Mouse (Mus musculus) embryonic facial prominence, embryonic 14.5 days (tissue): ENCODE results near the gene Il34. TPM values are rescaled to one million over a fixed set of nuclear protein-coding genes. Genes with fewer than 3 reads are reported as not detected.

Source experiments
- ATAC-seq: fragments of 200-750 bp; cut with Nextera tagmentation; 2 replicates; pipeline ENCODE4 v1.8.0; 2017; ENCODE audit warnings: low read depth, moderate number of reproducible peaks, moderate TSS enrichment
- DNase-seq: peaks from one replicate; pipeline ENCODE4 v3.0.0-alpha.2; 2015; ENCODE audit warnings: low spot score
- H3K27ac ChIP-seq: fragments of 300-500 bp; sonication (generic); replicated peaks from 2 replicates; pipeline ENCODE4 v1.5.1; 2014; ENCODE audit warnings: low read depth, mild to moderate bottlenecking, low read length, moderate library complexity
- H3K27me3 ChIP-seq: fragments of 300-500 bp; sonication (generic); replicated peaks from 2 replicates; pipeline ENCODE4 v1.6.1; 2014; ENCODE audit warnings: low read length; ENCODE audit not compliant: control insufficient read depth, insufficient read depth
- H3K36me3 ChIP-seq: fragments of 300-500 bp; sonication (generic); 2 replicates; pipeline ENCODE4 v1.6.1; 2014; ENCODE audit warnings: low read length, mixed read lengths; ENCODE audit not compliant: control insufficient read depth, insufficient read depth
- H3K4me1 ChIP-seq: fragments of 300-500 bp; sonication (generic); 2 replicates; pipeline ENCODE4 v1.6.1; 2014; ENCODE audit warnings: antibody characterized with exemption, low read length; ENCODE audit not compliant: control insufficient read depth, insufficient read depth
- H3K4me2 ChIP-seq: fragments of 300-500 bp; sonication (generic); 2 replicates; pipeline ENCODE4 v1.6.1; 2014; ENCODE audit warnings: low read depth, mild to moderate bottlenecking, low read length, moderate library complexity, mixed read lengths
- H3K4me3 ChIP-seq: fragments of 300-500 bp; sonication (generic); 2 replicates; pipeline ENCODE4 v1.5.1; 2014; ENCODE audit warnings: low read depth, mild to moderate bottlenecking, low read length
- H3K9ac ChIP-seq: fragments of 300-500 bp; sonication (generic); 2 replicates; pipeline ENCODE4 v1.6.1; 2014; ENCODE audit warnings: low read depth, mild to moderate bottlenecking, low read length, moderate library complexity, mixed read lengths
- H3K9me3 ChIP-seq: fragments of 300-500 bp; sonication (generic); 2 replicates; pipeline ENCODE4 v1.6.1; 2016; ENCODE audit warnings: low read length; ENCODE audit not compliant: control insufficient read depth
- WGBS: fragments of 180-500 bp; shearing (Covaris S2); extraction: QIAGEN DNeasy Blood & Tissue Kit; methylation state at CpG from one replicate; pipeline ENCODE4 v1.1.7; 2014; 5-methylcytosine and 5-hydroxymethylcytosine counted together
- polyA plus RNA-seq: library from polyadenylated mRNA; unstranded; fragments of >200 nt; fragmentation: Nextera tagmentation; extraction: Ambion mirVana; gene quantifications from 2 replicates; pipeline ENCODE4 v1.2.1, GENCODE M21; 2014

Gene Il34
- polyA plus RNA-seq, 1 experiment from 2014 or later: 1.7 TPM

- Histone ChIP-seq H3K4me3 (no peak overlapping the region), H3K4me2 (no peak overlapping the region), H3K4me1 (peaks cover 9% of the 10 kb centered on the region), H3K9me3 (no peaks in the 10 kb centered on the region), H3K36me3 (peaks cover 74% of the 10 kb centered on the region), H3K27me3 (no peaks in the 10 kb centered on the region), H3K27ac (no peak overlapping the region), H3K9ac (no peak overlapping the region)
- no peak for DNase-seq
- no peak for ATAC-seq
- 92% methylated on average over 3 of the region's 3 CpGs for WGBS
Observed at GRCm38 (mm10) chr8:110842012-110842574, 36.4 kb upstream of the Il34 start.

GRCm38 (mm10) chr8:110831956-110832355, 26.2 kb upstream of the Il34 start:
- WGBS: 87% methylated on average over 3 of the region's 3 CpGs
- H3K4me3 ChIP-seq: no peak overlapping the region
- no peaks in the 10 kb centered on the region for H3K9me3 ChIP-seq
- H3K36me3 ChIP-seq: peaks cover 97% of the 10 kb centered on the region
- no peak overlapping the region for H3K9ac ChIP-seq
- no peak overlapping the region for H3K27ac ChIP-seq
- no peaks in the 10 kb centered on the region for H3K4me1 ChIP-seq
- no peaks in the 10 kb centered on the region for H3K27me3 ChIP-seq
- no peak for ATAC-seq
- DNase-seq: no peak
- H3K4me2 ChIP-seq: no peak overlapping the region

- Histone ChIP-seq H3K36me3 (peaks cover 97% of the 10 kb centered on the region), H3K4me3 (no peak overlapping the region), H3K27me3 (no peaks in the 10 kb centered on the region), H3K9me3 (no peaks in the 10 kb centered on the region), H3K4me2 (no peak overlapping the region), H3K27ac (no peak overlapping the region), H3K9ac (no peak overlapping the region), H3K4me1 (no peaks in the 10 kb centered on the region)
- 81% methylated on average over 3 of the region's 3 CpGs for WGBS
- ATAC-seq: no peak
- DNase-seq: no peak
Observed at GRCm38 (mm10) chr8:110828511-110828910, 22.8 kb upstream of the Il34 start.

- WGBS: 86% methylated on average over 1 of the region's 1 CpGs
- ATAC-seq: no peak
Observed at GRCm38 (mm10) chr8:110824861-110825260, 19.1 kb upstream of the Il34 start.

GRCm38 (mm10) chr8:110821960-110822359, 16.2 kb upstream of the Il34 start:
- 80% methylated on average over 3 of the region's 3 CpGs for WGBS
- H3K27me3 ChIP-seq: no peaks in the 10 kb centered on the region
- H3K4me3 ChIP-seq: no peak overlapping the region
- DNase-seq: no peak
- ATAC-seq: no peak
- H3K4me1 ChIP-seq: no peaks in the 10 kb centered on the region
- no peak overlapping the region for H3K4me2 ChIP-seq
- H3K9ac ChIP-seq: no peak overlapping the region
- peaks cover 100% of the 10 kb centered on the region for H3K36me3 ChIP-seq
- H3K27ac ChIP-seq: no peak overlapping the region
- H3K9me3 ChIP-seq: no peaks in the 10 kb centered on the region

More at GRCm38 (mm10) chr8:110824861-110825260, 19.1 kb upstream of the Il34 start:
- Histone ChIP-seq H3K36me3 (peaks cover 100% of the 10 kb centered on the region), H3K27ac (no peak overlapping the region), H3K9ac (no peak overlapping the region), H3K4me3 (no peak overlapping the region), H3K4me1 (no peaks in the 10 kb centered on the region), H3K27me3 (no peaks in the 10 kb centered on the region), H3K9me3 (no peaks in the 10 kb centered on the region), H3K4me2 (no peak overlapping the region)
- no peak for DNase-seq

- ATAC-seq: no peak
- DNase-seq: no peak
- no peak overlapping the region for H3K4me3 ChIP-seq
- 93% methylated on average over 2 of the region's 2 CpGs for WGBS
- no peak overlapping the region for H3K9ac ChIP-seq
- no peaks in the 10 kb centered on the region for H3K27me3 ChIP-seq
- no peaks in the 10 kb centered on the region for H3K9me3 ChIP-seq
- no peak overlapping the region for H3K4me2 ChIP-seq
- H3K27ac ChIP-seq: no peak overlapping the region
- H3K4me1 ChIP-seq: no peaks in the 10 kb centered on the region
- peaks cover 100% of the 10 kb centered on the region for H3K36me3 ChIP-seq
Observed at GRCm38 (mm10) chr8:110820257-110820656, 14.5 kb upstream of the Il34 start.

- no peaks in the 10 kb centered on the region for H3K27me3 ChIP-seq
- H3K27ac ChIP-seq: no peak overlapping the region
- DNase-seq (peak; percentile 44), ATAC-seq (no peak)
- H3K9me3 ChIP-seq: no peaks in the 10 kb centered on the region
- no peak overlapping the region for H3K4me2 ChIP-seq
- H3K9ac ChIP-seq: no peak overlapping the region
- H3K4me1 ChIP-seq: no peaks in the 10 kb centered on the region
- no peak overlapping the region for H3K4me3 ChIP-seq
- 68% methylated on average over 3 of the region's 3 CpGs for WGBS
- H3K36me3 ChIP-seq: peaks cover 100% of the 10 kb centered on the region
Observed at GRCm38 (mm10) chr8:110818593-110818992, 12.9 kb upstream of the Il34 start.

GRCm38 (mm10) chr8:110816990-110817389, 11.3 kb upstream of the Il34 start:
- peaks cover 100% of the 10 kb centered on the region for H3K36me3 ChIP-seq
- H3K9me3 ChIP-seq: no peaks in the 10 kb centered on the region
- H3K27ac ChIP-seq: no peak overlapping the region
- DNase-seq (no peak), ATAC-seq (no peak)
- H3K27me3 ChIP-seq: no peaks in the 10 kb centered on the region
- WGBS: 86% methylated on average over 1 of the region's 1 CpGs
- H3K4me1 ChIP-seq: no peaks in the 10 kb centered on the region
- H3K9ac ChIP-seq: no peak overlapping the region
- no peak overlapping the region for H3K4me3 ChIP-seq
- H3K4me2 ChIP-seq: no peak overlapping the region

GRCm38 (mm10) chr8:110815308-110815707, 9.6 kb upstream of the Il34 start:
- no peak overlapping the region for H3K4me2 ChIP-seq
- WGBS: 74% methylated on average over 3 of the region's 3 CpGs
- ATAC-seq (no peak), DNase-seq (no peak)
- H3K4me3 ChIP-seq: no peak overlapping the region
- no peaks in the 10 kb centered on the region for H3K9me3 ChIP-seq
- peaks cover 100% of the 10 kb centered on the region for H3K36me3 ChIP-seq
- H3K27ac ChIP-seq: no peak overlapping the region
- no peaks in the 10 kb centered on the region for H3K27me3 ChIP-seq
- no peaks in the 10 kb centered on the region for H3K4me1 ChIP-seq
- H3K9ac ChIP-seq: no peak overlapping the region
